ENCODE assay signal across 20 mouse cellular contexts in genomic region chr6:97413453-97413852, GRCm38 (mm10).
DNase-seq lines count a peak whose midpoint lies in the region; ATAC-seq and TF ChIP-seq lines count a peak whose summit lies in the region.
"Had no signal": no experiment of that assay in that cellular context is flagged by ENCODE, and none has a peak within 500 bp of the region (broad histone marks: within the 10 kb centered on the region; RNA-seq: fewer than 3 reads in every experiment).

No protein-coding gene starts in this region.

- no peaks in the 10 kb centered on the region for H3K9me3 ChIP-seq in lung, postnatal 0 days (ENCODE audit: low read length)
- H3K9me3 ChIP-seq: heart, embryonic 15.5 days; limb, embryonic 13.5 days; midbrain, embryonic 10.5 days had no signal

- no peak for TF ChIP-seq EP300 in lung, postnatal 0 days (IDR thresholded peaks at IDR 0.05)

- H3K4me3 ChIP-seq in layer of hippocampus, adult 2 months: no peak overlapping the region
- no peak overlapping the region for H3K4me3 ChIP-seq in lung, postnatal 0 days (ENCODE audit: low read depth, low read length)
- H3K4me3 ChIP-seq: heart, embryonic 15.5 days; limb, embryonic 13.5 days; midbrain, embryonic 10.5 days had no signal

- peak; percentile 33; the same call in 1 of the 2 replicates for ATAC-seq in lung, postnatal 0 days
- ATAC-seq: forebrain, embryonic 16.5 days; hindbrain, embryonic 16.5 days had no signal

- no peak overlapping the region for H3K4me2 ChIP-seq in lung, postnatal 0 days (replicated peaks; ENCODE audit: low read depth, low read length)
- H3K4me2 ChIP-seq: heart, embryonic 15.5 days; limb, embryonic 13.5 days had no signal

- no peaks in the 10 kb centered on the region for H3K27me3 ChIP-seq in lung, postnatal 0 days (replicated peaks; ENCODE audit: insufficient read depth, low read length)
- H3K27me3 ChIP-seq: heart, embryonic 15.5 days; limb, embryonic 13.5 days had no signal

- TF ChIP-seq CTCF in layer of hippocampus, adult 2 months (conservative IDR thresholded peaks at IDR 0.05): no peak
- no peak for TF ChIP-seq CTCF in lung, postnatal 0 days (IDR thresholded peaks at IDR 0.05)

- no peaks in the 10 kb centered on the region for H3K36me3 ChIP-seq in lung, postnatal 0 days (ENCODE audit: insufficient read depth, low read length)
- H3K36me3 ChIP-seq: heart, embryonic 15.5 days; limb, embryonic 13.5 days had no signal

- H3K4me1 ChIP-seq in lung, postnatal 0 days (ENCODE audit: insufficient read depth, low read depth, low read length): no peaks in the 10 kb centered on the region

- no peak overlapping the region for H3K9ac ChIP-seq in lung, postnatal 0 days (replicated peaks; ENCODE audit: low read depth)
- H3K9ac ChIP-seq: heart, embryonic 15.5 days; limb, embryonic 13.5 days had no signal

- H3K27ac ChIP-seq in layer of hippocampus, adult 2 months: peak overlapping the region; percentile 12; the same call in 1 of the 2 replicates
- no peak overlapping the region for H3K27ac ChIP-seq in lung, postnatal 0 days (ENCODE audit: low read length)
- H3K27ac ChIP-seq: heart, embryonic 15.5 days; limb, embryonic 13.5 days; macrophage; midbrain, embryonic 10.5 days had no signal

- peak; percentile 58 for DNase-seq in embryo, embryonic 10 days (ENCODE audit: low spot score)
- no peak for DNase-seq in embryo, embryonic 9.5 days (ENCODE audit: extremely low spot score)
- DNase-seq in layer of hippocampus, adult 2 months (ENCODE audit: low spot score in 2 of 2): no peak
- no peak for DNase-seq in layer of hippocampus, postnatal 25 days (ENCODE audit: extremely low spot score in 1 of 2, low spot score in 1 of 2)
- no peak for DNase-seq in lung, postnatal 0 days (ENCODE audit: low spot score)
- no peak for DNase-seq in lung, postnatal 25 days (ENCODE audit: low spot score)
- no peak for DNase-seq in right cerebral cortex, postnatal 10 days (ENCODE audit: low spot score in 2 of 2)
- DNase-seq in heart, postnatal 4 days: no peak
- DNase-seq: adrenal gland, adult 2 months; cerebellum, adult 2 months; gastrocnemius, postnatal 36 days; layer of hippocampus, postnatal 36 days; right cerebral cortex, postnatal 4 days; thymus, postnatal 25 days had no signal

- WGBS in lung, postnatal 0 days: 15% methylated on average over 7 of the region's 7 CpGs
